Mouse (Mus musculus) embryonic fibroblast, embryonic 13.5 days (primary cell): ENCODE measurements at regions not wholly inside any gene's neighbourhood (a gene's known extent, or its start where the extent isn't known, plus 50 kb on each side); places are given as distances from the start of the nearest gene placed in this dataset.

ENCODE experiments used
- CTCF ChIP-seq: IDR thresholded peaks from 2 replicates; pipeline ENCODE4 v1.5.1; 2011; ENCODE audit warnings: mild to moderate bottlenecking, control low read depth, low read length, moderate library complexity, borderline replicate concordance; ENCODE audit not compliant: insufficient read depth
- POLR2A ChIP-seq: IDR thresholded peaks from 2 replicates; pipeline ENCODE4 v1.6.1; 2011; ENCODE audit warnings: low read depth, mild to moderate bottlenecking, control low read depth, low read length, moderate library complexity

DNA sequence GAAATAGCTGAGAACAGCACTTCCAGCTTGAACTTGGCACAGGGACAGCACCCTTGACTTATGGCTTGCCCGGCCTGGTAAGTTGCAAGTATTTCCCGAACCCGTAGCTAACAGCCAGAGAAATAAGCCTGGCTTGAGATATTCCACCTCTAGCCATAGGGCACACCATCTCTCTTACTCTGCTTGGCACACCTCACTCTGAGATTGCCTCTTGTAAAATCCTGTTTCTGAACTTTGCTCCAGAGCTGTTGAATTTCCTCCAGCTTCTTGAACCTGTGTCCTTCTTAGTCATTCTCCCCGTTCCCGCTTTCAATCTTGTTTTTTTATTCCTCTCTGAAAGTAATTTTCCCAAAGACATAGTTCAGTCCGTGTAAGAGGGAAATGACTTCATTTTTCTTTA, 72.0 kb upstream of the Sipa1l1 start:
- TF ChIP-seq CTCF (no peak), POLR2A (no peak)
